Mouse (Mus musculus) left cerebral cortex, postnatal 14 days (tissue): ENCODE data around the gene Ubn1. TPM values are rescaled to one million over a fixed set of nuclear protein-coding genes. Genes with fewer than 3 reads are reported as not detected.

Source experiments
- DNase-seq, 2 experiments: peaks; one replicate each; pipeline ENCODE4 v3.0.0; 2021 to 2022; ENCODE audit warnings: low spot score in 2 of 2, mixed read lengths in 1 of 2
- intact Hi-C: fragments of 180-260 bp; cut with DNase I; formaldehyde crosslinking; loops from one replicate; pipeline ENCODE4 v1.15.1; 2025
- long read RNA-seq, 2 experiments: library from polyadenylated mRNA; stranded (forward); transcript quantifications; one replicate each; pipeline ENCODE4 v2.0.0; 2021
- total RNA-seq, 2 experiments: library from RNA; stranded (reverse); gene quantifications; 2 replicates each; pipeline ENCODE4 v1.2.3; 2021

Ubn1 gene
- total RNA-seq, result 10 to 100 TPM; 41.9 to 42.1 TPM
- long read RNA-seq, experiment 1, full-length matches to known transcripts, result 8 of 26 reads
- long read RNA-seq, experiment 1, partial matches to known transcripts, result 15 of 26 reads
- long read RNA-seq, experiment 1, other reads (novel, unspliced or antisense), result 3 of 26 reads
- long read RNA-seq, experiment 2, full-length matches to known transcripts, result 2 of 16 reads
- long read RNA-seq, experiment 2, partial matches to known transcripts, result 10 of 16 reads
- long read RNA-seq, experiment 2, other reads (novel, unspliced or antisense), result 4 of 16 reads

- peak; percentile 100 for DNase-seq
- intact Hi-C loops, result loop anchor here (5.0 to 10.0 kb wide), 2 partner anchors 97 to 355 kb away; partner anchors contain the start of gene Sec14l5
Measured at GRCm38 (mm10) chr16:5049774-5050234, at the start of gene Ubn1, which contains the start of gene Glyr1. Ubn1 (plus strand) TSS chr16:5050057. Glyr1 (minus strand) TSS chr16:5049863.

GRCm38 (mm10) chr16:5000611-5001010 lies 49.2 kb upstream of the Ubn1 start:
- no peak for DNase-seq
- intact Hi-C loops, result no loop called here

GRCm38 (mm10) chr16:5007067-5007466 lies 42.8 kb upstream of the Ubn1 start, which contains the start of gene Smim22:
Smim22 (plus strand) TSS chr16:5007288.
- DNase-seq, result no peak
- intact Hi-C loops, result no loop called here

- intact Hi-C loops, result no loop called here
- no peak for DNase-seq
Measured at GRCm38 (mm10) chr16:5007492-5007891, 42.4 kb upstream of the Ubn1 start.

GRCm38 (mm10) chr16:5008076-5008475 lies 41.8 kb upstream of the Ubn1 start:
- no peak for DNase-seq
- intact Hi-C loops, result no loop called here

GRCm38 (mm10) chr16:5010371-5010935 lies 39.4 kb upstream of the Ubn1 start:
- DNase-seq, result peak in 1 of 2 experiments; percentile 20
- intact Hi-C loops, result loop anchor here (5.0 kb wide), 2 partner anchors 33 to 48 kb away; partner anchors contain the start of gene Anks3

- DNase-seq, result peak in 1 of 2 experiments; percentile 16
- intact Hi-C loops, result loop anchor here (5.0 kb wide), 2 partner anchors 34 to 49 kb away; partner anchors contain the start of gene Anks3
Measured at GRCm38 (mm10) chr16:5011285-5011684, 38.6 kb upstream of the Ubn1 start.

GRCm38 (mm10) chr16:5012036-5013005 lies 37.5 kb upstream of the Ubn1 start:
- peak in 1 of 2 experiments; percentile 52 for DNase-seq
- intact Hi-C loops, result loop anchor here (5.0 kb wide), 2 partner anchors 35 to 50 kb away; partner anchors contain the start of gene Anks3

- DNase-seq, result peak; percentile 99 to 100
- intact Hi-C loops, result loop anchor here (5.0 kb wide), 2 partner anchors 36 to 51 kb away; partner anchors contain the start of gene Anks3
Measured at GRCm38 (mm10) chr16:5013054-5013838, 36.6 kb upstream of the Ubn1 start, which contains the start of gene Rogdi. Rogdi (minus strand) TSS chr16:5013553.

GRCm38 (mm10) chr16:5014578-5014977 lies 35.3 kb upstream of the Ubn1 start:
- DNase-seq, result no peak
- intact Hi-C loops, result loop anchor here (5.0 kb wide), 2 partner anchors 37 to 52 kb away; partner anchors contain the start of gene Anks3

- intact Hi-C loops, result no loop called here
Measured at GRCm38 (mm10) chr16:5024021-5024420, 25.8 kb upstream of the Ubn1 start.

GRCm38 (mm10) chr16:5029847-5030246 lies 20.0 kb upstream of the Ubn1 start:
- intact Hi-C loops, result loop anchor here (5.0 kb wide), 1 partner anchor 37 kb away; no protein-coding TSS in a partner anchor
- DNase-seq, result no peak

More at GRCm38 (mm10) chr16:5024021-5024420, 25.8 kb upstream of the Ubn1 start:
- DNase-seq, result no peak

- DNase-seq, result no peak
- intact Hi-C loops, result no loop called here
Measured at GRCm38 (mm10) chr16:5035591-5035990, 14.3 kb upstream of the Ubn1 start.

- intact Hi-C loops, result no loop called here
- no peak for DNase-seq
Measured at GRCm38 (mm10) chr16:5036649-5037234, 13.1 kb upstream of the Ubn1 start.

GRCm38 (mm10) chr16:5045322-5045721 lies 4.5 kb upstream of the Ubn1 start:
- no peak for DNase-seq
- intact Hi-C loops, result loop anchor here (10.0 kb wide), 1 partner anchor 351 kb away; no protein-coding TSS in a partner anchor

- no peak for DNase-seq
- intact Hi-C loops, result loop anchor here (10.0 kb wide), 1 partner anchor 354 kb away; no protein-coding TSS in a partner anchor
Measured at GRCm38 (mm10) chr16:5049182-5049773, 579 bp upstream of the Ubn1 start.
